Mouse (Mus musculus): ENCODE measurements at regions not wholly inside any gene's neighbourhood (a gene's known extent, or its start where the extent isn't known, plus 50 kb on each side); places are given as distances from the start of the nearest gene placed in this dataset.

GRCm38 (mm10) chr6:51301831-51302230 is 130.6 kb upstream of the Nfe2l3 start:
- H3K36me3 ChIP-seq (replicated peaks in 1 of 2; ENCODE audit: control insufficient read depth in 1 of 2, insufficient read depth in 1 of 2, low read length in 1 of 2), result no peaks in the 10 kb centered on the region
- H3K4me3 ChIP-seq (replicated peaks in 1 of 3; ENCODE audit: low read depth in 2 of 3, low read length in 2 of 3, poor library complexity in 1 of 3), result no peak overlapping the region
- H3K79me2 ChIP-seq (replicated peaks; ENCODE audit: control insufficient read depth, extremely low read depth, insufficient read depth, poor library complexity, severe bottlenecking), result no peaks in the 10 kb centered on the region
- dilution Hi-C loops (cut with MboI; ENCODE audit: extremely low pct_ligation_motif_present, extremely low pct_unique_long_range_greater_than_20kb, low sequenced_read_pairs) (no loop called here), in situ Hi-C loops (cut with MboI; ENCODE audit: low pct_ligation_motif_present, low pct_unique_long_range_greater_than_20kb, low sequenced_read_pairs) (no loop called here)
- H3K4me1 ChIP-seq (ENCODE audit: control insufficient read depth in 1 of 2, insufficient read depth in 2 of 2), result no peaks in the 10 kb centered on the region
- H3K27ac ChIP-seq (ENCODE audit: insufficient read depth, low read depth), result no peak overlapping the region
- H3K27me3 ChIP-seq (replicated peaks), result no peaks in the 10 kb centered on the region
- H3K9me3 ChIP-seq (replicated peaks; ENCODE audit: low read length), result peaks cover 11% of the 10 kb centered on the region
- no peak overlapping the region for H3K9ac ChIP-seq (ENCODE audit: insufficient read depth, low read depth)
- TF ChIP-seq CHD1 (IDR thresholded peaks at IDR 0.05; ENCODE audit: low read depth, low read length) (no peak), HCFC1 (IDR thresholded peaks at IDR 0.05; ENCODE audit: low read depth, low read length) (no peak), ZC3H11A (IDR thresholded peaks at IDR 0.05; ENCODE audit: low read depth, low read length) (no peak), TCF12 (IDR thresholded peaks at IDR 0.05; ENCODE audit: low read depth, low read length) (no peak), JUN (IDR thresholded peaks at IDR 0.05; ENCODE audit: insufficient read depth, low read depth, low read length) (no peak), GABPA (IDR thresholded peaks at IDR 0.05; ENCODE audit: insufficient replicate concordance, low read depth, low read length) (no peak), ZMIZ1 (IDR thresholded peaks at IDR 0.05; ENCODE audit: low read depth, low read length) (no peak)
- no peak overlapping the region for H3K4me2 ChIP-seq (ENCODE audit: insufficient read depth, low read depth, poor library complexity, severe bottlenecking)
- DNase-seq (ENCODE audit: extremely low read depth), result no peak

- in situ Hi-C loops (cut with MboI; ENCODE audit: low pct_ligation_motif_present, low pct_unique_long_range_greater_than_20kb, low sequenced_read_pairs) (no loop called here), dilution Hi-C loops (cut with MboI; ENCODE audit: extremely low pct_ligation_motif_present, extremely low pct_unique_long_range_greater_than_20kb, low sequenced_read_pairs) (no loop called here)
- H3K9me3 ChIP-seq (replicated peaks; ENCODE audit: low read length), result peaks cover 11% of the 10 kb centered on the region
- no peaks in the 10 kb centered on the region for H3K27me3 ChIP-seq (replicated peaks)
- H3K27ac ChIP-seq (ENCODE audit: insufficient read depth, low read depth), result no peak overlapping the region
- H3K79me2 ChIP-seq (replicated peaks; ENCODE audit: control insufficient read depth, extremely low read depth, insufficient read depth, poor library complexity, severe bottlenecking), result no peaks in the 10 kb centered on the region
- H3K36me3 ChIP-seq (replicated peaks in 1 of 2; ENCODE audit: control insufficient read depth in 1 of 2, insufficient read depth in 1 of 2, low read length in 1 of 2), result no peaks in the 10 kb centered on the region
- H3K9ac ChIP-seq (ENCODE audit: insufficient read depth, low read depth), result no peak overlapping the region
- no peaks in the 10 kb centered on the region for H3K4me1 ChIP-seq (ENCODE audit: control insufficient read depth in 1 of 2, insufficient read depth in 2 of 2)
- DNase-seq (ENCODE audit: extremely low read depth), result no peak
- no peak overlapping the region for H3K4me3 ChIP-seq (replicated peaks in 1 of 3; ENCODE audit: low read depth in 2 of 3, low read length in 2 of 3, poor library complexity in 1 of 3)
- TF ChIP-seq CTCF (conservative IDR thresholded peaks at IDR 0.05 in 1 of 2, IDR thresholded peaks at IDR 0.05 in 1 of 2; ENCODE audit: low read depth in 2 of 2, low read length in 2 of 2), result no peak
- TF ChIP-seq CHD2 (IDR thresholded peaks at IDR 0.05; ENCODE audit: low read length), result no peak
- no peak for TF ChIP-seq JUN (IDR thresholded peaks at IDR 0.05; ENCODE audit: insufficient read depth, low read depth, low read length)
- no peak for TF ChIP-seq MXI1 (IDR thresholded peaks at IDR 0.05; ENCODE audit: low read depth, low read length)
- no peak for TF ChIP-seq PAX5 (IDR thresholded peaks at IDR 0.05; ENCODE audit: low read length)
- no peak for TF ChIP-seq CHD1 (IDR thresholded peaks at IDR 0.05; ENCODE audit: low read depth, low read length)
- no peak for TF ChIP-seq SMC3 (IDR thresholded peaks at IDR 0.05; ENCODE audit: low read depth, low read length)
- TF ChIP-seq ZKSCAN1 (IDR thresholded peaks at IDR 0.05; ENCODE audit: borderline replicate concordance, low read depth, low read length), result no peak
- TF ChIP-seq ETS1 (conservative IDR thresholded peaks at IDR 0.05; ENCODE audit: low read depth, low read length), result no peak
- TF ChIP-seq MEF2A (IDR thresholded peaks at IDR 0.05; ENCODE audit: borderline replicate concordance, low read depth, low read length), result no peak
- no peak for TF ChIP-seq ELF1 (IDR thresholded peaks at IDR 0.05; ENCODE audit: low read depth, low read length)
- TF ChIP-seq MAX (IDR thresholded peaks at IDR 0.05; ENCODE audit: low read length), result no peak
- TF ChIP-seq NRF1 (IDR thresholded peaks at IDR 0.05; ENCODE audit: low read depth, low read length), result no peak
- no peak overlapping the region for H3K4me2 ChIP-seq (ENCODE audit: insufficient read depth, low read depth, poor library complexity, severe bottlenecking)
Measured at GRCm38 (mm10) chr6:51302240-51302639, 130.2 kb upstream of the Nfe2l3 start.
